Mouse (Mus musculus) urinary bladder, postnatal 36 days (tissue): Measurements from ENCODE around the gene Mrpl42.
"Not testable (repeated sequence)": the region's sequence is repeated elsewhere in the genome, so short reads cannot be mapped to it uniquely, and the experiment has no call there.

Experiments
- DNase-seq, 2 experiments: peaks; one replicate each; pipeline ENCODE4 v3.0.0; 2022; ENCODE audit warnings: low spot score in 2 of 2, mixed read lengths in 1 of 2

The Mrpl42 gene

GRCm38 (mm10) chr10:95501463-95502081 is at the start of gene Mrpl42:
Mrpl42 (minus strand) TSS chr10:95501940.
- peak; percentile 81 to 87 for DNase-seq

- DNase-seq, result no peak
Observed at GRCm38 (mm10) chr10:95550506-95550905, 48.8 kb upstream of the Mrpl42 start.

GRCm38 (mm10) chr10:95549080-95549479 is 47.3 kb upstream of the Mrpl42 start:
- not testable (repeated sequence) for DNase-seq

- no peak for DNase-seq
Observed at GRCm38 (mm10) chr10:95548154-95548826, 46.5 kb upstream of the Mrpl42 start.

- DNase-seq, result no peak
Observed at GRCm38 (mm10) chr10:95546178-95546577, 44.4 kb upstream of the Mrpl42 start.

- DNase-seq, result no peak
Observed at GRCm38 (mm10) chr10:95545051-95545450, 43.3 kb upstream of the Mrpl42 start.

- DNase-seq, result no peak
Observed at GRCm38 (mm10) chr10:95544651-95545050, 42.9 kb upstream of the Mrpl42 start.

GRCm38 (mm10) chr10:95544004-95544403 is 42.3 kb upstream of the Mrpl42 start:
- no peak for DNase-seq

- DNase-seq, result no peak
Observed at GRCm38 (mm10) chr10:95543377-95543776, 41.6 kb upstream of the Mrpl42 start.

- no peak for DNase-seq
Observed at GRCm38 (mm10) chr10:95542916-95543315, 41.2 kb upstream of the Mrpl42 start.

GRCm38 (mm10) chr10:95539841-95540240 is 38.1 kb upstream of the Mrpl42 start:
- DNase-seq, result no peak

- DNase-seq, result no peak
Observed at GRCm38 (mm10) chr10:95539260-95539659, 37.5 kb upstream of the Mrpl42 start.

GRCm38 (mm10) chr10:95536222-95536541 is 34.4 kb upstream of the Mrpl42 start:
- DNase-seq, result no peak

- DNase-seq, result no peak
Observed at GRCm38 (mm10) chr10:95535399-95536221, 33.9 kb upstream of the Mrpl42 start.

- DNase-seq, result no peak
Observed at GRCm38 (mm10) chr10:95533382-95533781, 31.6 kb upstream of the Mrpl42 start.

- DNase-seq, result no peak
Observed at GRCm38 (mm10) chr10:95532916-95533315, 31.2 kb upstream of the Mrpl42 start.

- DNase-seq, result no peak
Observed at GRCm38 (mm10) chr10:95530551-95531121, 28.9 kb upstream of the Mrpl42 start.

- DNase-seq, result no peak
Observed at GRCm38 (mm10) chr10:95526495-95527122, 24.9 kb upstream of the Mrpl42 start.

- no peak for DNase-seq
Observed at GRCm38 (mm10) chr10:95525871-95526270, 24.1 kb upstream of the Mrpl42 start.

- no peak for DNase-seq
Observed at GRCm38 (mm10) chr10:95525037-95525675, 23.4 kb upstream of the Mrpl42 start.

- no peak for DNase-seq
Observed at GRCm38 (mm10) chr10:95517656-95518055, 15.9 kb upstream of the Mrpl42 start.
